Mouse (Mus musculus) frontal cortex, adult 2 months (tissue): ENCODE data around the gene Cntd1. TPM values are rescaled to one million over a fixed set of nuclear protein-coding genes. Genes with fewer than 3 reads are reported as not detected.
"Not testable (repeated sequence)": the region's sequence is repeated elsewhere in the genome, so short reads cannot be mapped to it uniquely, and the experiment has no call there.

Experiments
- DNase-seq, 2 experiments: peaks; one replicate each; pipeline ENCODE4 v3.0.0; 2022; ENCODE audit warnings: low spot score in 1 of 2; ENCODE audit errors: extremely low spot score in 1 of 2
- polyA plus RNA-seq: library from polyadenylated mRNA; depleted of rRNA; stranded (reverse); fragments of >200 nt; gene quantifications from 2 replicates; pipeline ENCODE4 v1.2.3, GENCODE M21; 2012

The Cntd1 gene
- polyA plus RNA-seq, 1 experiment: 0.84 TPM

- DNase-seq: no peak
Measured at GRCm38 (mm10) chr11:101282896-101283295, 4.1 kb downstream of the Cntd1 start.

- no peak for DNase-seq
Measured at GRCm38 (mm10) chr11:101283805-101284204, 5.0 kb downstream of the Cntd1 start.

GRCm38 (mm10) chr11:101287306-101287705, 8.5 kb downstream of the Cntd1 start:
- peak in 1 of 2 experiments; percentile 32 for DNase-seq

- DNase-seq: no peak
Measured at GRCm38 (mm10) chr11:101291231-101291630, 12.4 kb downstream of the Cntd1 start.

- DNase-seq: no peak
Measured at GRCm38 (mm10) chr11:101295191-101295590, 16.4 kb downstream of the Cntd1 start.

- no peak for DNase-seq
Measured at GRCm38 (mm10) chr11:101300881-101301280, 22.1 kb downstream of the Cntd1 start.

- DNase-seq: no peak
Measured at GRCm38 (mm10) chr11:101301299-101302003, 22.6 kb downstream of the Cntd1 start.

GRCm38 (mm10) chr11:101302004-101302798, 23.4 kb downstream of the Cntd1 start, which contains the start of gene Becn1:
Gene Becn1, minus strand, starts transcription at chr11:101302286.
- DNase-seq: peak; percentile 91 to 99

- DNase-seq: no peak
Measured at GRCm38 (mm10) chr11:101307744-101308143, 28.9 kb downstream of the Cntd1 start.

- DNase-seq: no peak
Measured at GRCm38 (mm10) chr11:101311083-101311482, 32.3 kb downstream of the Cntd1 start.

- no peak for DNase-seq
Measured at GRCm38 (mm10) chr11:101312150-101312549, 33.3 kb downstream of the Cntd1 start.

- no peak for DNase-seq
Measured at GRCm38 (mm10) chr11:101314567-101314966, 35.8 kb downstream of the Cntd1 start.

GRCm38 (mm10) chr11:101315082-101315650, 36.4 kb downstream of the Cntd1 start:
- no peak for DNase-seq

GRCm38 (mm10) chr11:101315665-101316500, 37.1 kb downstream of the Cntd1 start, which contains the start of gene Psme3:
Gene Psme3, plus strand, starts transcription at chr11:101316213.
- peak; percentile 85 to 93 for DNase-seq

GRCm38 (mm10) chr11:101316501-101316917, 37.7 kb downstream of the Cntd1 start:
- no peak for DNase-seq

GRCm38 (mm10) chr11:101323609-101324008, 44.8 kb downstream of the Cntd1 start:
- DNase-seq: peak; percentile 33 to 79

GRCm38 (mm10) chr11:101324763-101325162, 46.0 kb downstream of the Cntd1 start, which contains the start of gene Aoc2:
Gene Aoc2, plus strand, starts transcription at chr11:101325063.
- DNase-seq: no peak

- not testable (repeated sequence) for DNase-seq
Measured at GRCm38 (mm10) chr11:101325201-101325600, 46.4 kb downstream of the Cntd1 start.

GRCm38 (mm10) chr11:101326147-101326546, 47.3 kb downstream of the Cntd1 start:
- DNase-seq: no peak

GRCm38 (mm10) chr11:101327311-101327710, 48.5 kb downstream of the Cntd1 start:
- DNase-seq: no peak
